In genomic region chr16:34938248-34938647, GRCm38 (mm10) we compare ENCODE assay signal across 11 mouse cellular contexts.
DNase-seq lines count a peak whose midpoint lies in the region; ATAC-seq and TF ChIP-seq lines count a peak whose summit lies in the region.
"Had no signal": no experiment of that assay in that cellular context is flagged by ENCODE, and none has a peak within 500 bp of the region (broad histone marks: within the 10 kb centered on the region; RNA-seq: fewer than 3 reads in every experiment).

No protein-coding gene starts in this region.

- TF ChIP-seq CTCF in lung, embryonic 14.5 days (IDR thresholded peaks at IDR 0.05; ENCODE audit: low read depth): no peak
- TF ChIP-seq CTCF in lung, adult 2 months (IDR thresholded peaks at IDR 0.05; ENCODE audit: insufficient read depth, low read length): no peak

- H3K9me3 ChIP-seq in heart, embryonic 10.5 days: no peaks in the 10 kb centered on the region
- no peaks in the 10 kb centered on the region for H3K9me3 ChIP-seq in lung, embryonic 14.5 days (ENCODE audit: low read depth, low read length)
- H3K9me3 ChIP-seq in intestine, embryonic 16.5 days (ENCODE audit: control insufficient read depth, low read length): no peaks in the 10 kb centered on the region
- no peaks in the 10 kb centered on the region for H3K9me3 ChIP-seq in liver, embryonic 13.5 days (replicated peaks)
- no peaks in the 10 kb centered on the region for H3K9me3 ChIP-seq in hindbrain, embryonic 11.5 days (ENCODE audit: control insufficient read depth, low read length)
- H3K9me3 ChIP-seq: midbrain, embryonic 15.5 days had no signal

- no peaks in the 10 kb centered on the region for H3K36me3 ChIP-seq in heart, embryonic 10.5 days
- H3K36me3 ChIP-seq in lung, embryonic 14.5 days (ENCODE audit: insufficient read depth): peaks cover 67% of the 10 kb centered on the region
- no peaks in the 10 kb centered on the region for H3K36me3 ChIP-seq in intestine, embryonic 16.5 days (ENCODE audit: control insufficient read depth, insufficient read depth, low read length)
- no peaks in the 10 kb centered on the region for H3K36me3 ChIP-seq in liver, embryonic 13.5 days
- H3K36me3 ChIP-seq in hindbrain, embryonic 11.5 days (ENCODE audit: control insufficient read depth, insufficient read depth, low read length): no peaks in the 10 kb centered on the region
- H3K36me3 ChIP-seq: midbrain, embryonic 15.5 days had no signal

- peaks cover 64% of the 10 kb centered on the region for H3K4me1 ChIP-seq in heart, embryonic 10.5 days
- peaks cover 39% of the 10 kb centered on the region for H3K4me1 ChIP-seq in lung, embryonic 14.5 days (ENCODE audit: insufficient read depth)
- peaks cover 29% of the 10 kb centered on the region for H3K4me1 ChIP-seq in lung, adult 2 months (ENCODE audit: control insufficient read depth, insufficient read depth, low read length)
- H3K4me1 ChIP-seq in intestine, embryonic 16.5 days (ENCODE audit: control insufficient read depth, insufficient read depth, low read length): peaks cover 63% of the 10 kb centered on the region
- peaks cover 50% of the 10 kb centered on the region for H3K4me1 ChIP-seq in liver, embryonic 13.5 days (replicated peaks)
- H3K4me1 ChIP-seq in hindbrain, embryonic 11.5 days (replicated peaks; ENCODE audit: control insufficient read depth, insufficient read depth, low read length): no peaks in the 10 kb centered on the region; the same call in 1 of the 2 replicates
- H3K4me1 ChIP-seq: midbrain, embryonic 15.5 days had no signal

- H3K9ac ChIP-seq in lung, embryonic 14.5 days: no peak overlapping the region
- peak overlapping the region; percentile 50 for H3K9ac ChIP-seq in intestine, embryonic 16.5 days (ENCODE audit: low read depth, low read length)
- H3K9ac ChIP-seq in liver, embryonic 13.5 days: no peak overlapping the region
- H3K9ac ChIP-seq in hindbrain, embryonic 11.5 days (ENCODE audit: low read depth, low read length): no peak overlapping the region
- H3K9ac ChIP-seq: midbrain, embryonic 15.5 days had no signal

- no peak for DNase-seq in heart, embryonic 10.5 days (ENCODE audit: low spot score)
- no peak for DNase-seq in heart, postnatal 4 days
- DNase-seq in lung, embryonic 14.5 days: no peak
- DNase-seq in lung, adult 2 months: no peak
- DNase-seq in liver, embryonic 13.5 days: no peak
- DNase-seq in layer of hippocampus, postnatal 10 days (ENCODE audit: low spot score in 2 of 2): no peak
- DNase-seq in hindbrain, embryonic 11.5 days (ENCODE audit: low spot score): no peak
- DNase-seq: layer of hippocampus, postnatal 36 days had no signal

- H3K4me2 ChIP-seq in lung, embryonic 14.5 days: no peak overlapping the region
- 0 out of 2 replicates have a peak overlapping the region, but pooled peaks have one; percentile 9 for H3K4me2 ChIP-seq in intestine, embryonic 16.5 days (ENCODE audit: low read depth, low read length)
- H3K4me2 ChIP-seq in liver, embryonic 13.5 days: no peak overlapping the region
- no peak overlapping the region for H3K4me2 ChIP-seq in hindbrain, embryonic 11.5 days (replicated peaks; ENCODE audit: low read depth, low read length)
- H3K4me2 ChIP-seq: midbrain, embryonic 15.5 days had no signal

- peak overlapping the region; percentile 79 for H3K27ac ChIP-seq in heart, embryonic 10.5 days
- peak overlapping the region; percentile 81 for H3K27ac ChIP-seq in lung, embryonic 14.5 days (ENCODE audit: low read depth)
- peak overlapping the region; percentile 87 for H3K27ac ChIP-seq in intestine, embryonic 16.5 days (ENCODE audit: low read length)
- peak overlapping the region; percentile 18; the same call in 1 of the 2 replicates for H3K27ac ChIP-seq in liver, embryonic 13.5 days
- no peak overlapping the region for H3K27ac ChIP-seq in hindbrain, embryonic 11.5 days (ENCODE audit: low read depth, low read length)
- H3K27ac ChIP-seq: midbrain, embryonic 15.5 days had no signal

- no peak overlapping the region for H3K4me3 ChIP-seq in heart, embryonic 10.5 days
- no peak overlapping the region for H3K4me3 ChIP-seq in lung, embryonic 14.5 days (ENCODE audit: low read depth, low read length)
- no peak overlapping the region for H3K4me3 ChIP-seq in lung, adult 2 months (replicated peaks; ENCODE audit: extremely low read depth, low read depth, low read length)
- H3K4me3 ChIP-seq in intestine, embryonic 16.5 days (ENCODE audit: low read length): no peak overlapping the region
- no peak overlapping the region for H3K4me3 ChIP-seq in liver, embryonic 13.5 days (replicated peaks)
- no peak overlapping the region for H3K4me3 ChIP-seq in hindbrain, embryonic 11.5 days (ENCODE audit: low read depth, low read length)
- H3K4me3 ChIP-seq: midbrain, embryonic 15.5 days had no signal

- 79% methylated on average over 2 of the region's 2 CpGs for WGBS in heart, embryonic 10.5 days
- WGBS in lung, embryonic 14.5 days: 78% methylated on average over 2 of the region's 2 CpGs
- 80% methylated on average over 2 of the region's 2 CpGs for WGBS in lung, adult 2 months
- 60% methylated on average over 2 of the region's 2 CpGs for WGBS in intestine, embryonic 16.5 days
- 71% methylated on average over 2 of the region's 2 CpGs for WGBS in liver, embryonic 13.5 days (ENCODE audit: insufficient replicate concordance)
- 75% methylated on average over 2 of the region's 2 CpGs for WGBS in hindbrain, embryonic 11.5 days

- no peak for TF ChIP-seq POLR2A in lung, adult 2 months (IDR thresholded peaks at IDR 0.05; ENCODE audit: borderline replicate concordance, extremely low read depth, low read depth, low read length)

- no peak for ATAC-seq in lung, embryonic 14.5 days (ENCODE audit: insufficient read depth)
- ATAC-seq in intestine, embryonic 16.5 days: peak; percentile 74
- ATAC-seq in liver, embryonic 13.5 days (ENCODE audit: low read depth): no peak
- ATAC-seq in hindbrain, embryonic 11.5 days (ENCODE audit: low FRiP score): no peak
- ATAC-seq: forebrain, embryonic 16.5 days; midbrain, embryonic 15.5 days had no signal

- H3K27me3 ChIP-seq in heart, embryonic 10.5 days (ENCODE audit: insufficient read depth, poor library complexity, severe bottlenecking): peaks cover 62% of the 10 kb centered on the region
- H3K27me3 ChIP-seq in lung, embryonic 14.5 days (ENCODE audit: insufficient read depth, low read length): no peaks in the 10 kb centered on the region
- no peaks in the 10 kb centered on the region for H3K27me3 ChIP-seq in intestine, embryonic 16.5 days (replicated peaks; ENCODE audit: control insufficient read depth, insufficient read depth, low read length)
- no peaks in the 10 kb centered on the region for H3K27me3 ChIP-seq in liver, embryonic 13.5 days
- no peaks in the 10 kb centered on the region for H3K27me3 ChIP-seq in hindbrain, embryonic 11.5 days (ENCODE audit: control insufficient read depth, insufficient read depth, low read length)
- H3K27me3 ChIP-seq: midbrain, embryonic 15.5 days had no signal
